Mouse (Mus musculus) urinary bladder, adult 18-20 months (tissue): ENCODE results near the gene Cog4.

ENCODE experiments used
- DNase-seq, 2 experiments: peaks; one replicate each; pipeline ENCODE4 v3.0.0; 2022; ENCODE audit warnings: low spot score in 2 of 2, mixed read lengths in 2 of 2

Gene Cog4

GRCm38 (mm10) chr8:110846405-110847170 lies at the start of gene Cog4, which contains the start of gene Sf3b3:
Cog4 (plus strand) TSS chr8:110846600.
Sf3b3 (minus strand) TSS chr8:110846787.
- DNase-seq: peak; percentile 75 to 79

GRCm38 (mm10) chr8:110797086-110797485 lies 49.3 kb upstream of the Cog4 start:
- no peak for DNase-seq

- DNase-seq: no peak
Measured at GRCm38 (mm10) chr8:110802988-110803387, 43.4 kb upstream of the Cog4 start.

- no peak for DNase-seq
Measured at GRCm38 (mm10) chr8:110803856-110804255, 42.5 kb upstream of the Cog4 start.

- no peak for DNase-seq
Measured at GRCm38 (mm10) chr8:110804825-110805514, 41.4 kb upstream of the Cog4 start.

- DNase-seq: no peak
Measured at GRCm38 (mm10) chr8:110805669-110806068, 40.7 kb upstream of the Cog4 start, which contains the start of gene Il34. Il34 (minus strand) TSS chr8:110805924.

GRCm38 (mm10) chr8:110806146-110806545 lies 40.3 kb upstream of the Cog4 start:
- DNase-seq: no peak

- DNase-seq: no peak
Measured at GRCm38 (mm10) chr8:110808495-110809472, 37.6 kb upstream of the Cog4 start.

- DNase-seq: no peak
Measured at GRCm38 (mm10) chr8:110809831-110810230, 36.6 kb upstream of the Cog4 start.

GRCm38 (mm10) chr8:110810481-110811065 lies 35.8 kb upstream of the Cog4 start:
- DNase-seq: no peak

- DNase-seq: no peak
Measured at GRCm38 (mm10) chr8:110811116-110811515, 35.3 kb upstream of the Cog4 start.

- DNase-seq: no peak
Measured at GRCm38 (mm10) chr8:110811793-110812192, 34.6 kb upstream of the Cog4 start.

GRCm38 (mm10) chr8:110812349-110813080 lies 33.9 kb upstream of the Cog4 start:
- no peak for DNase-seq

GRCm38 (mm10) chr8:110813081-110813812 lies 33.2 kb upstream of the Cog4 start:
- DNase-seq: no peak

- no peak for DNase-seq
Measured at GRCm38 (mm10) chr8:110815308-110815707, 31.1 kb upstream of the Cog4 start.

GRCm38 (mm10) chr8:110816990-110817389 lies 29.4 kb upstream of the Cog4 start:
- no peak for DNase-seq

- DNase-seq: no peak
Measured at GRCm38 (mm10) chr8:110818593-110818992, 27.8 kb upstream of the Cog4 start.

- DNase-seq: no peak
Measured at GRCm38 (mm10) chr8:110820257-110820656, 26.1 kb upstream of the Cog4 start.

GRCm38 (mm10) chr8:110821960-110822359 lies 24.4 kb upstream of the Cog4 start:
- no peak for DNase-seq

- DNase-seq: no peak
Measured at GRCm38 (mm10) chr8:110824861-110825260, 21.5 kb upstream of the Cog4 start.
